Mouse (Mus musculus) CH12.LX (cell line): ENCODE measurements around the gene Irf8.

Experiments
- CTCF ChIP-seq, 2 experiments: IDR thresholded peaks in 1 of 2; conservative IDR thresholded peaks in 1 of 2; 2 replicates each; pipeline ENCODE4 v1.5.1; 2011 to 2012; ENCODE audit warnings: low read depth in 2 of 2, low read length in 2 of 2, improper control_type of control experiment in 1 of 2, inconsistent platforms in 1 of 2, mild to moderate bottlenecking in 1 of 2, moderate library complexity in 1 of 2
- ELF1 ChIP-seq: IDR thresholded peaks from 2 replicates; pipeline ENCODE4 v1.6.1; 2014; ENCODE audit warnings: low read depth, mild to moderate bottlenecking, inconsistent platforms, low read length, improper control_type of control experiment
- EP300 ChIP-seq: IDR thresholded peaks from 2 replicates; pipeline ENCODE4 v1.6.1; 2011; ENCODE audit warnings: low read length, improper control_type of control experiment
- HCFC1 ChIP-seq: IDR thresholded peaks from 2 replicates; pipeline ENCODE4 v1.6.1; 2012; ENCODE audit warnings: low read depth, mild to moderate bottlenecking, inconsistent platforms, low read length, improper control_type of control experiment
- JUN ChIP-seq: IDR thresholded peaks from 2 replicates; pipeline ENCODE4 v1.6.1; 2011; ENCODE audit warnings: low read depth, mild to moderate bottlenecking, low read length, improper control_type of control experiment, moderate library complexity; ENCODE audit not compliant: insufficient read depth
- MEF2A ChIP-seq: IDR thresholded peaks from 2 replicates; pipeline ENCODE4 v1.6.1; 2014; ENCODE audit warnings: low read depth, mild to moderate bottlenecking, inconsistent platforms, low read length, improper control_type of control experiment, borderline replicate concordance
- MYC ChIP-seq: IDR thresholded peaks from 2 replicates; pipeline ENCODE4 v1.6.1; 2011; ENCODE audit warnings: low read depth, mild to moderate bottlenecking, improper control_type of control experiment, low read length
- POLR2A ChIP-seq: IDR thresholded peaks from 2 replicates; pipeline ENCODE4 v1.6.1; 2011; ENCODE audit warnings: low read depth, mild to moderate bottlenecking, improper control_type of control experiment, low read length
- POLR2AphosphoS2 ChIP-seq: IDR thresholded peaks from 2 replicates; pipeline ENCODE4 v1.6.1; 2011; ENCODE audit warnings: low read depth, low read length, improper control_type of control experiment
- RAD21 ChIP-seq: IDR thresholded peaks from 2 replicates; pipeline ENCODE4 v1.6.1; 2011; ENCODE audit warnings: low read depth, mild to moderate bottlenecking, low read length, improper control_type of control experiment, moderate library complexity
- RCOR1 ChIP-seq: conservative IDR thresholded peaks from 2 replicates; pipeline ENCODE4 v1.6.1; 2012; ENCODE audit warnings: low read depth, mild to moderate bottlenecking, inconsistent platforms, low read length, improper control_type of control experiment
- USF1 ChIP-seq: IDR thresholded peaks from 2 replicates; pipeline ENCODE4 v1.6.1; 2014; ENCODE audit warnings: low read depth, mild to moderate bottlenecking, inconsistent platforms, low read length, improper control_type of control experiment
- USF2 ChIP-seq: conservative IDR thresholded peaks from 2 replicates; pipeline ENCODE4 v1.6.1; 2011; ENCODE audit warnings: low read depth, low read length, improper control_type of control experiment
- ZMIZ1 ChIP-seq: IDR thresholded peaks from 2 replicates; pipeline ENCODE4 v1.6.1; 2012; ENCODE audit warnings: low read depth, mild to moderate bottlenecking, inconsistent platforms, low read length, improper control_type of control experiment

DNA sequence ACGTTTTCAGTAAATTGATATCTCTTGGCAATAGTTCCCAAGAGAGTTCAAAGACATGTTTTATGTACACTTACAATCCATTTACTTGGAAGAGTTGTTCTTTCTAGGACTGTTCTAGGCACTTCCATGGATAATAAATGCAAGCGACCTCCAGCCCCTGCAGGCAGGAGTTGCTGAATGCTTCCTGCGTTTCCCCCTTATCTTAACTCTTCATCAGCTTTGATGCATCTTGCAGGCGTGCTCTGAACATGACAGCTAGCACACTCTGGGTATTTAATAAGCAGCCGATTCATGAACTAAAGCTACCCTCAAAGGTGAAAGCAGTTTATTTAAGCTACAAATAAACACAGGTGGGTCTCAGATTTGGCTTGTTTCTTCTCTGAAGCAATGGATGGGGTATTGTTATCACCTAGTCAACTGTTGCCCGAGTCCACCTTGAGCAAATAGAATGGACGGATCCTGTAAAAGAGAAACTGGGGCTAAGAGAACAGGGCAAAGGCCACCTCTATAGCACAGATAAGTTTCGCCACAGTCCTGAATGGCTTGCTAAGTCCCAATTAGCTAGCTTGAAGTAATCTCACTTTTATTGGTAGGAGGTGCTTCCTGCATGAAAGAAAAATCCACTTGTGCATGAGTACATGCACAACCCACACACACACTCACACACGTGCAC is 7.5 kb upstream of the Irf8 start:
- no peak for TF ChIP-seq CTCF (conservative IDR thresholded peaks at IDR 0.05 in 1 of 2, IDR thresholded peaks at IDR 0.05 in 1 of 2; ENCODE audit: low read depth in 2 of 2, low read length in 2 of 2)
- no peak for TF ChIP-seq POLR2AphosphoS2
- no peak for TF ChIP-seq EP300
- TF ChIP-seq HCFC1 = no peak
- no peak for TF ChIP-seq RAD21
- no peak for TF ChIP-seq USF2
- no peak for TF ChIP-seq RCOR1
- no peak for TF ChIP-seq USF1
- TF ChIP-seq JUN = no peak
- no peak for TF ChIP-seq ZMIZ1
- TF ChIP-seq MYC = no peak
- TF ChIP-seq POLR2A = no peak
- no peak for TF ChIP-seq ELF1
- TF ChIP-seq MEF2A = no peak
